Comparison of ENCODE assay signal across 7 mouse cellular contexts in genomic region chr11:117345022-117345765, GRCm38 (mm10).
DNase-seq lines count a peak whose midpoint lies in the region; ATAC-seq lines count a peak whose summit lies in the region.

No protein-coding gene starts in this region.

- WGBS in forebrain, embryonic 12.5 days = 20% methylated on average over 12 of the region's 12 CpGs
- 19% methylated on average over 12 of the region's 12 CpGs for WGBS in intestine, embryonic 16.5 days
- 49% methylated on average over 12 of the region's 12 CpGs for WGBS in midbrain, embryonic 10.5 days

- H3K27ac ChIP-seq in forebrain, embryonic 12.5 days = peak overlapping the region; percentile 95
- H3K27ac ChIP-seq in intestine, embryonic 16.5 days (ENCODE audit: low read length) = peak overlapping the region; percentile 91
- peak overlapping the region; percentile 73 for H3K27ac ChIP-seq in midbrain, embryonic 10.5 days (replicated peaks)

- H3K9me3 ChIP-seq in forebrain, embryonic 12.5 days = no peaks in the 10 kb centered on the region
- H3K9me3 ChIP-seq in intestine, embryonic 16.5 days (ENCODE audit: control insufficient read depth, low read length) = no peaks in the 10 kb centered on the region
- no peaks in the 10 kb centered on the region for H3K9me3 ChIP-seq in midbrain, embryonic 10.5 days (replicated peaks)

- H3K4me2 ChIP-seq in forebrain, embryonic 12.5 days = peak overlapping the region; percentile 43
- H3K4me2 ChIP-seq in intestine, embryonic 16.5 days (ENCODE audit: low read depth, low read length) = peak overlapping the region; percentile 38

- 0 out of 2 replicates have a peak overlapping the region, but pooled peaks have one; percentile 11 for H3K4me3 ChIP-seq in forebrain, embryonic 12.5 days (replicated peaks)
- H3K4me3 ChIP-seq in intestine, embryonic 16.5 days (ENCODE audit: low read length) = peak overlapping the region; percentile 11; the same call in 1 of the 2 replicates
- H3K4me3 ChIP-seq in midbrain, embryonic 10.5 days = no peak overlapping the region

- ATAC-seq in forebrain, embryonic 12.5 days (ENCODE audit: low FRiP score) = peak; percentile 83
- peak; percentile 87 for ATAC-seq in intestine, embryonic 16.5 days

- peak; percentile 65 for DNase-seq in retina, postnatal 1 day
- DNase-seq in retina, embryonic 14.5 days (ENCODE audit: low spot score) = no peak
- DNase-seq in midbrain, embryonic 10.5 days (ENCODE audit: low spot score) = no peak
- DNase-seq in spleen, postnatal 14 days (ENCODE audit: low spot score in 2 of 2) = no peak
- no peak for DNase-seq in thymus, postnatal 10 days (ENCODE audit: low spot score in 2 of 2)

- peak overlapping the region; percentile 33; the same call in 1 of the 2 replicates for H3K9ac ChIP-seq in forebrain, embryonic 12.5 days
- peak overlapping the region; percentile 50 for H3K9ac ChIP-seq in intestine, embryonic 16.5 days (ENCODE audit: low read depth, low read length)

- no peaks in the 10 kb centered on the region for H3K36me3 ChIP-seq in forebrain, embryonic 12.5 days (replicated peaks)
- no peaks in the 10 kb centered on the region for H3K36me3 ChIP-seq in intestine, embryonic 16.5 days (ENCODE audit: control insufficient read depth, insufficient read depth, low read length)
- peaks cover 9% of the 10 kb centered on the region for H3K36me3 ChIP-seq in midbrain, embryonic 10.5 days

- no peaks in the 10 kb centered on the region for H3K27me3 ChIP-seq in forebrain, embryonic 12.5 days
- H3K27me3 ChIP-seq in intestine, embryonic 16.5 days (replicated peaks; ENCODE audit: control insufficient read depth, insufficient read depth, low read length) = no peaks in the 10 kb centered on the region
- H3K27me3 ChIP-seq in midbrain, embryonic 10.5 days (ENCODE audit: low read depth, poor library complexity, severe bottlenecking) = no peaks in the 10 kb centered on the region

- peaks cover 96% of the 10 kb centered on the region for H3K4me1 ChIP-seq in forebrain, embryonic 12.5 days
- peaks cover 95% of the 10 kb centered on the region for H3K4me1 ChIP-seq in intestine, embryonic 16.5 days (ENCODE audit: control insufficient read depth, insufficient read depth, low read length)
- peaks cover 100% of the 10 kb centered on the region for H3K4me1 ChIP-seq in midbrain, embryonic 10.5 days
